Mouse (Mus musculus) kidney, postnatal 10 days (tissue): ENCODE measurements around the gene B4galnt3.

Experiments used
- DNase-seq: peaks from one replicate; pipeline ENCODE4 v3.0.0; 2021; ENCODE audit warnings: mixed read lengths

The B4galnt3 gene

GRCm38 (mm10) chr6:120183771-120184170 is 110.6 kb downstream of the B4galnt3 start:
- no peak for DNase-seq

GRCm38 (mm10) chr6:120182160-120182559 is 112.2 kb downstream of the B4galnt3 start:
- no peak for DNase-seq

GRCm38 (mm10) chr6:120180492-120180891 is 113.9 kb downstream of the B4galnt3 start:
- DNase-seq, result no peak

GRCm38 (mm10) chr6:120179756-120180206 is 114.6 kb downstream of the B4galnt3 start:
- no peak for DNase-seq

GRCm38 (mm10) chr6:120179044-120179755 is 115.2 kb downstream of the B4galnt3 start:
- no peak for DNase-seq

- DNase-seq, result no peak
Observed at GRCm38 (mm10) chr6:120175650-120176049, 118.7 kb downstream of the B4galnt3 start.

GRCm38 (mm10) chr6:120174602-120175115 is 119.7 kb downstream of the B4galnt3 start:
- peak; percentile 43 for DNase-seq

GRCm38 (mm10) chr6:120174028-120174601 is 120.2 kb downstream of the B4galnt3 start:
- peak; percentile 26 for DNase-seq

- DNase-seq, result no peak
Observed at GRCm38 (mm10) chr6:120172294-120173017, 121.9 kb downstream of the B4galnt3 start.

GRCm38 (mm10) chr6:120167574-120167973 is 126.8 kb downstream of the B4galnt3 start:
- DNase-seq, result no peak

GRCm38 (mm10) chr6:120164765-120165164 is 129.6 kb downstream of the B4galnt3 start:
- DNase-seq, result no peak

GRCm38 (mm10) chr6:120162928-120163327 is 131.4 kb downstream of the B4galnt3 start:
- DNase-seq, result no peak

GRCm38 (mm10) chr6:120159133-120159901 is 135.0 kb downstream of the B4galnt3 start:
- DNase-seq, result peak; percentile 70

- DNase-seq, result no peak
Observed at GRCm38 (mm10) chr6:120157479-120157878, 136.9 kb downstream of the B4galnt3 start.

- DNase-seq, result no peak
Observed at GRCm38 (mm10) chr6:120155510-120155909, 138.8 kb downstream of the B4galnt3 start.

- DNase-seq, result no peak
Observed at GRCm38 (mm10) chr6:120154526-120155309, 139.6 kb downstream of the B4galnt3 start.
